Mouse (Mus musculus) kidney, postnatal 25 days (tissue): ENCODE measurements around the gene Polr1d.

Experiments used
- DNase-seq, 2 experiments: peaks; one replicate each; pipeline ENCODE4 v3.0.0; 2021; ENCODE audit warnings: mixed read lengths in 2 of 2

Polr1d gene

DNA sequence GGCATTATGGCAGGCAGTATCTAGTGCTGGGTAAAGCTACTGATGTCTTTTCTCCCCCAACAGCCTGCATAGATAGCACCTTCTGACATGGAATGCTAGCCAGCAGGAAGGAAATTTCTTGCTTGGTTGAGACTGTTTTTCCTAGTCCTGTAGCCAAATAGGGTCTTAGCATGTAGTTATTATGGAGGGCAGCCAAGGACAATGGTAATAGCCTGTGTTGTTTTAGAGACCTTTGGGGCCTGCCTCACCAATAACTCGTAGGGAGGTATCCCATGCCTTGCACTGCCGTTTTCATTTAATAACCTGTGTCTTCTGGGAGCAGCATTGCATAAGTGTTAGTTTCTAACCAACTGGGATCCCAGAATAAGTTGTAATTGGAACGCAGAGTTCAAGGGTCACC lies 13.0 kb downstream of the Polr1d start:
- no peak for DNase-seq

DNA sequence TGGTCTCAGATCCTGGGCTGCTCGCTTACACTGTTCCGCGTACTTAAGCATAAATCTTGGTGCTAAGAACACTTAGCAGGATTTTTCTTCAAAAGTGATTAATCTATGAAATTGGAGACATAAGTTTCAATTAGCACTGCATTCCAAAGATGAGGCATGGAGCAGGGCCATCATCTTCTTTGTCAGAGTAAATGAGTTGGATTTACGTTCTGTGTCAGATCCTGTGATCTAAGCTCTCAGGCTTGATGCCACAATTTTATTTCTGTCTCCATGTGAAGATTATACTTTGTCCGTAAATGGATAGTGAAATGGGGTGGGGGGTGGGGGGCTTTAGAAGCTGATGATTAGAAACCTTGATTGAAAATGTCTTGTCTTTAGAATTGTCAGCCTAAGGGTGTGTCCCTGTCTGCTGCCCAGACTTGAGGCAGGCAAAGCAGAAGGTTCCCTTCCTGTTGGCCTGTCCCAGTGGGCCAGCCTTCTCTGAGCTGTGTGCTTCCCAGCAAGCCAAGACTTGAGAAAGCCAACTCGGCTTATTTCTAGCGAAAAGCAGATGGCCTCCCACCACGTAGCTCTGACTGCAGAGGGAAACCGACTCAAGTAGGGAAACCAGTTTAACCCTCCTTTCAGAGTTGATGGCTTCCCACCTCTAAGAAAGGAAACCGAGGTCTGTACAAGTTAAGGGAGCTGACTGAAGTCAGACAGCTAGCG lies 13.6 kb downstream of the Polr1d start:
- DNase-seq: no peak

DNA sequence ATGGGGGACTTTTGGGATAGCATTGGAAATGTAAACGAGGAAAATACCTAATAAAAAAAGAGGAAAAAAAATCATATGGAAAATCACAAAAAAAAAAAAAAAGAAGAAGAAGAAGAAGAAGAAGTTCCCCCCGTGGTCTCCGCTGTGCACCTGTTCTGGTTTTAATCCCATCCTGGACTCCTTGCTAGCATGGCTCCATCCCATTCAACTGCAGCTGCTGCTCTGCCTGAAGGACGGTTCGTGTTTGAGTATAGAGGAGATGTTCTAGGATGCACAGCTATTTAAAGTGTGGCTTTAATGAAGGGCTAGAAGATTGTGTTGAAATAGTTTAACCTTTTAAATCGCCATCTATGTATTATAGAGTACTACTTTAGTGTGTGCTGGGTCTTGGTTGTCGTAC lies 15.6 kb downstream of the Polr1d start:
- no peak for DNase-seq

DNA sequence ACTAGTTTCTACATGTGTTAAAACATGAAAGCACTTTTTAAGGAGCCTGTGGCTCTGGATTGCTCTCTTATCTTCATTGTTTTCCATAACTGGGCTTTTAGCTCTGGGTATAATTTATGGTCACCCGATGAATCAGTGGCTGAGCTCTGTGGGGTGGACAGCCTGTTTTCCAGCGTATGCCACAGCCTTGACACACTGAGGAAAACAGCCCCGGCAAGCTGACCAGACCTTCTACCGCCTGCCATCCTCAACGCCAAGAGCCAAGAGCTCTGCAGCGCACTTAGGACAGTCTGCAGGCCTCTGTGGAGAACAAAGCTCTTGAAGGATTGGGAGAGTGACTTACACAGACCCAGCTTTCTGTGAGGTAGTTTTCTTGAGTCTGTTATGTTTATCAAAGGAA lies 17.4 kb downstream of the Polr1d start:
- DNase-seq: no peak

DNA sequence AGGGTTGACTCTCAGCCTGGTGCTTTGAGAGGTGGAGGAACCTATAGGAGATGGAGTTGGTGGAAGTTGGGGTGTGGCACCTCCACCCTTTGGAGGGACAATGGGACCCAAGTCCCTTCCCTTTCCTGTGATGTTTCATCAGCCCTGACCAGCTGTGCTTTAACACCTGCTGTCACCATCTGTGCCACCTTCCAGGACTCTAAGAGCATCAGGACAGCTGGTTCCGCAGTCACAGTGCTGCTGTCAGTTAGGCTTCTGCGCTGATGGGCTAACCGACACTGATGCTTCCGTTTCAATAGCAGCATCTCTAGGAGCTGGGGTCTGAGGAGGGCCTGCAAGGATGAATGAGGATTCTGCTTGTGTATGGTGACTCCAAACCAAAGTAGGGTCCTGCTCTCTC lies 19.7 kb downstream of the Polr1d start:
- DNase-seq: no peak

DNA sequence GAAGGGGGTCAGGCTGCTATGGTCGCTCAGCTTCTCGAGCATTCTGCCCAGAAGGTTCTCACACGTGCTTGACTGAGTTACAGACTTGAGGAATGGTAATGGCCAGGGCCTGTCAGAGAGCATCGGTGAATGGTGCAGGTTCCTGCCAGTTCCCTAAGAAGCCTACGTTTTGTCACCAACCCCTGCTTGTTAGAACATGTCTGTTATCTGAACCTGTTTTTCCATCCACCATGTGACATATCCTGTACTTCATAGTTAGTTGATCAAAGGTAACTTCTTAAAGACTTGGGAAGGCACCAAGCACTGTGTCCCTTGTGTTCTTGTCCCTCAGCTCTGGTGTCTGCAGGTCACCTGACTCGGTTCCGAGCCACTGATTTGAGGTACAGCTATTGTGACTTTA lies 21.8 kb downstream of the Polr1d start:
- no peak for DNase-seq

DNA sequence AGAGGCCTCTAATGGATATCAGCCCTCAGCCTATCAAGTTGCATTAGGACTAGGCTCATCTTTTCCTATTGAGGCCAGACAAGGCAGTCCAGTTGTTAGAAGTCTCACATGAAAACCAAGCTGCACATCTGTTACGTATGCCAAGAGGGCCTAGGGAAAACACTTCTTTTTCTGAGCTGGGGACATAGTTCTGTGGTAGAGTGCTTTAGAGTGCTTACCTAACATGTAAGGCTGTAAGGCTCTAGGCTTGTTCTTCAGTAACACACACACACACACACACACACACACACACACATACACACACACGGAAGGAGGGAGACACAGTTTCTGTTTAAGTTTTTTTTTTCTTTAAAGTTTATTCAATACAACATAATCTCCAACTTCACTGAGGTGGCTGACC lies 23.3 kb downstream of the Polr1d start:
- DNase-seq: no peak

DNA sequence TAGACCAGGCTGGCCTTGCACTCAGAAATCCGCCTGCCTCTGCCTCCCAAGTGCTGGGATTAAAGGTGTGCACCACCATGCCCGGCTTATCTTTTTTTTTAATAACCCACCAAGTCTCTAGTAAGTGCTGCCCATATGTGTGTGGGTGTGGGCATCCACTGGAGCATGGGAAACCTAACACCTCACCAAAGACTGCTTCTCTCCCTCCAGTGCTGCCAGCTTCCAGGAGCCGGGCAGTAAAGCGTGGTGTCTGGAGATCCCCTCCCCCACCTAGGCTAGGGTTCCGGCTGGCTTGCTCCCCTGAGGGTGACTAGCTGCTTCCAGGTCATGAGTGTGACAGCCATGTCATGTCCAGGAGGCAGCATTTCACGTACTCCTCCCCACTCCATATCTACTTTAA lies 25.4 kb downstream of the Polr1d start:
- DNase-seq: no peak

DNA sequence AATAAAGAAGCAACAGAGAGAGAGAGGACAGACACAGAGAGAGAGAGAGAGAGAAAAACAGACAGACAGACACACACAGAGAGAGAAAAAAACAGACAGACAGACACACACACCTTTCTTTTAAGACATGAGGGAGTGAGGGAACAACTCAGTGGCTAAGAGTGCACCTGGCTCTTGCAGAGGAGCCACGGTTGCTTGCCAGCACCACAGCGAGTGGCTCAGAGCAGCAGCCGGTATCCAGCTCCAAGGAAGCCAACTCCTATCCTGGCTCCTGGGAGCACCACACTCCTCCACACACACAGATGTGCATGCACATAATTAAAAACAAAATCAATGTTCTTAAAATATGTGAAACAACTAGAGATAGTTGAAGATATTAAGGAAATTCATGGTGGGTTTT lies 30.4 kb downstream of the Polr1d start:
- DNase-seq: no peak

DNA sequence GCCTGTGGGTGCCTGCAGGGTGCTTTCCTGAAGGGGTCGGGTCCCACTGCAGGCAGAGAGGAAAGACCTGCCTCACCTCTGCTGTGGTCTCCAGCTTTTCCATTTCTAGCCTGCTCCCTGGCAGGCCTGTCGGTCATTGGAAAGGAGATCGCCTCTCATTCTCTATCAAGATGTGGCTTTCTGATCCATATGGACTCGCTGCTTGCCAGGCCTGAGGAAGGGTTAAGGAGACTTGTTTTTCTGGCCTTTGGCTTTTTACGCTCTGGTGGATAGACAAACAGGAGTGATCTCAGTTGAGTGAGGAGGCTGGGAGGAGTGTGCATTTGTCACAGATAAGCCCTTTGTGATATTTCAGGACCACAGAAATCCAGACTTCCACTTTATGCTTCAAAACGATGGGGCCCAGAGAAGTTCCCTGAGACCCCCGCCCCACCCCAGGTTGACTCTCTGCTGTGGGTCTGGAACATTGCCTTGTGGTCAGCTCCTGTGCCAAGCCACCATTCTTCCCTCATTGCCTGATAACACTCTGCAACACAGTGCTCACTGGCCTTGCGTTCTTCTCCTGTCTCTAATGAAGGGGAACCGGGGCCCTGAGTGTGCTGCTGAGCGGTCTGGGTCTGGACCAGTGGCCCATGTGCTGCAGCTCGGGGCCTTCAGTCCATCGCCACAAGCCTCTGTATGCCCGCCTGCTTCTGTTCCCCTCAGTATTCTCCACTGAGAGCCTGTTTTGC lies 32.2 kb downstream of the Polr1d start:
- peak in 1 of 2 experiments; percentile 40 for DNase-seq

DNA sequence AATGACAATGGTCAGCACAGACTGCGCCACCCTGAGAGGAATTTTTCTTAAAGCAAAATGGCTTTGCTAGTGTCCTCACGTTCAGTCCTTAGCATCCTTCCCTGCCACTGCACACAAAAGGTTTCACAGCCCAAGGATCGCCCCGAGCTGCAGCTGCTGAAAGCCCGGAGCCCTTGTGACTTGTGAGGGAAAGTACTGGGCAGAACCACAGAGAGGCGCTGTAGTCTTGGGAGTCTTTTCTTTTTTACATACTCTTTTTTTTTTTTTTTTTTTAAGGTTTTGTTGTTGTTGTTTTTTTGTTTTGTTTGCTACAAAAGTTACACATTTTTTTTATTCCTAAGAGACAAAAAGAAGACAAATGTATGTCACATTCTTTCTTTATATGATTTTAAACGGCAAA lies 37.9 kb downstream of the Polr1d start:
- DNase-seq: no peak

DNA sequence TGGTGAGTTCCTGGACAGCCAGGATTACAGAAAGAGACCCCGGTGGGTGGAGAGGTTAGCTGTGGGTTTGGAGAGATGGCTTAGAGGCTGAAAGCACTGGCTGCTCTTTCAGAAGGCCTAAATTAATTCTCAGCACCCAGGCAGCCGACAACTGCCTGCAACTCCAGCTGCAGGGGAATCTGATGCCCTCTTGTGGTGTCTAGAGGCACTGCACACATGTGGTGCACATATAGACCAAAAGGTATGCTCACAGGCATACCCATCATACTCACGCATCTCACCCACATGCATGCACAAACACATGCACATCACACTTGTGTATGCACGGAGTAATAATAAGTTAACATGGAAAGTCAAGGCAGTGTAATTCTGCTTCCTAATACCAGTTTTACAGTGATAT lies 38.8 kb downstream of the Polr1d start:
- no peak for DNase-seq

DNA sequence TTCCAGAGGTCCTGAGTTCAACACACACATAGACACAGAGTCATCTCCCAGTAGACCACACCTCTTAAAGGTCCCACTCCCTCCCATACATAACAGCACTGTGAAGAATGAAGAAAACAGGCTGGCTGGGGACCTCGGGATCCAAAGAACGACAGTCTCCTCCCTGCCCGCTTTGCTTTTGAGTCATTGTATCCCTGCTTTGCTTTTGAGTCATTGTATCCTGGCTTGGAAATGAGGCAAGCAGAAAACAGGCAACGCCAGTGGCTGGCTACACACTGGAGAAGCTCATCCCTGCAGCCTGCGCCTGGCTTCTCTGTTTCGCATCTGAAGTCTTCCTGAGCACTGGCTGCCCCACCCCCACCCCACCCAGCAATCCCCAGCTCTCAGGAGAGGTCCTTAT lies 40.2 kb downstream of the Polr1d start:
- DNase-seq: no peak

DNA sequence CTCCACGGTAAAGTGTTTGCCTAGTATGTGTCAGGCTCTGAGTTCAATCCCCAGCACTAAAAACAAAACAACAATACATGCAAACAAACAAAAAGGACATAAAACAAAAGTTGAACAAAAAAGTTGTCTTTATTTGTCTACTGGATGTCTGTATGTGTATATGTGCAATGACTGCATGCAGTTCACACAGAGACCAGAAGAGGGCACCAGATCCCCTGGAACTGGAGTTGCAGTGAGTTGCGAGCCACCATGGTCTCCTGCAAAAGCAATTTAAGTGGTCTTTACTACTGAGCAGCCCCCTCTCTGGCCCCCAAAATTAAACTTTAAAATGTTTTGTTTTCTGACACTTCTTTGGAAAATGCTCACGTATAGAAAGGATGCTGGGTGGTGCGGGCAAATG lies 44.3 kb downstream of the Polr1d start:
- DNase-seq: no peak

DNA sequence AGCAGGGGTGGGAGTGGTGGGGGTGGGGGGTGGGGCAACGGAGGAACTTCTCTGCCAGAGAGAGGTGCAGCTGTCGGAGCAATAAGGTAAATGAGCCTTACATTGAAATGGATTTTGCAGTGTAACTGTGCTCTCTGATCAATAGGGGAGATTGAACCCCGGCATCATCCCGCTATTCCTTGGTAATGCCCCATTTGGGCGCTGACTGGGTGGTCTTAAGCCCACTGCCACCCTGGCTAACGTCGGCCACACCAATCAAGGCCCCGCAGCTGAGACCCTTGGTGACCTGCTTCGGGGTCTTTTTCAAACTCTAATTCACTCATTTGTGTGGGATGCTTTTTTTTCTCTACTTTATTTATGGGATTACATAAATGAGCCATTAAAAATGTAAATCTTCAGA lies 47.9 kb downstream of the Polr1d start:
- no peak for DNase-seq

DNA sequence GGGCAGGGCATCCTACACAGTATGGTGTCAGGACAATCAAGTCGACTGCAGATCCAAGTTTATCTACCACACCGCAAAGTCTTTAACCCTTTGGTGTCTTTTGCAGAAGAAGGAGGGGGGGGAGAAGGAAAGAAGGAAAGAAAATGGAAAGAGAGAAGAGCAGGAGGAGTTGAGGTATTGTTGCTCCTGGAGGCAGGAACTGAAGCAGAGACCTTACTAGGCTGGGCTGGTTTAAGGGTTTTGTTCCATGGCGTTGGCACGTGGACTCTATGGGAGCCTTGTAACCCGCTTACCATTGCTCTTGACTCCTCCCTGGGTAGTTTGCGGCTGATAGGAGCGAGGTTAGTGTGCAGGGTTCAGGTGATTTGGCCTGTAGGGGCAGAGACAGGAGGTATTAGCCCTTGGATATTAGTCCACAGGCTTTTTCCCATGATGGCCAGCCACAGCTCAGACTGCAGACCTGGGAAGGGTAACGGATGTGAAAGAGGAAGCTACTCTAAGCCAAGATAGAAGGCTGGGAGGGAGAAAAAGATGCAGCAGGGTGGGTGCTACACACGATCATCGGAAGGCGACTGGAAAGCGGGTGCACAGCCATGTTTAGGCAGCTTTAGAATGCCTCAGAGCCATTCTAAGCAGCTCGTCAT lies 48.8 kb downstream of the Polr1d start:
- no peak for DNase-seq

DNA sequence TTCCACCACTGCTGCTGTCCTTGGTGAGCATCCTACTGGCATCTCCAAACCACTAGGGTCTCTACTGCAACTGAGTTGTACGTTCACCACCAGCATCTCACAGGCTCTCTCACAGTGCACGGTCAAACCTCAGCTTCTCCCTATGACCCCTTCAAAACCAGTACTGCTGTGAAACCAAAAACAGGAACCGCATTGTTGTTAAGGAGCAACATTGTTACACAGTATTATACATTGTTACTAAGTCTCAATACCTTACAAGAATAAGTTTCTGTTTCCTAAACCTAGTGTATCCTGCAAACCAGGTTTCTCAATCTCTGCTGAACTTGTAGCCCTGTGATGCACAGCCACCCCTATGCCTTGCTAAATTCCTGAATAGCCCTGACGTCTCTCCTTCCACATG lies 51.0 kb downstream of the Polr1d start:
- no peak for DNase-seq

DNA sequence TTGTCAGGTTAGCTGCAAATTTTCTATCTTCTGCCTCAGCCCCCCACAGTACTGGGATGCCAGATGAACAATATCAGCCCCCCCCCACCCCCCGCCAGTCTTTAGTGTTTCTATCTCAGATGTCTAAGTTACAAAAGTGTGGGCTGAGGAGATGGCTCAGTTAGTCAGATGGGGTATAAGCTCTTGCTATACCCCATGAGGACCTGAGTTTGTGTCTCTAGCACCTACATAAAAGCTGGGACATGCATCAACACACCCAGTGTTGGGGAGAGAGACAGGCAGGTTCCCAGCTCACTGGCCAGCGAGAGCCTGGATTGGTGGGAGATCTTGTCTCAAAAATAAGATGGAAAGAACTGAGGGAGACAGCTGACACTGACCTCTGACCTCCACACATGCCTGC lies 52.6 kb downstream of the Polr1d start:
- no peak for DNase-seq

DNA sequence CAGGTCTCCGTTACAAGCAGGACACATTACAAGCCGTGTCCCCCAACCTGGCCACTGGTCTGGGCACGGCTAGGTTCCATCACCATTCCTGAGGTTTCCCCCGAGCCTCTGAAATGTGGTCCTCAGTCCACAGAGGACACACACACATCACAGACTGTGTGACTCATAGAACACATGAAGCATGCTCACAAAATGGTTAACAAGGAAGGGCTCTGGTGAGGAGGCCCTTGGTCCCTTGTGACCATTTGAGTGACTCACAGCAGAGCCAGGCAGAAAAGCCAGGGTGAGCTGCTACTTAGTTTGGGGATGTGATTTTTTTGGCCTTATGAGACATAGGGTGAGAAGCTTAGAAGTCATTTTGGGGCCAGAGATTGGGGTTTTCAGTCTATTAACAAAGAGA lies 55.1 kb downstream of the Polr1d start:
- no peak for DNase-seq

DNA sequence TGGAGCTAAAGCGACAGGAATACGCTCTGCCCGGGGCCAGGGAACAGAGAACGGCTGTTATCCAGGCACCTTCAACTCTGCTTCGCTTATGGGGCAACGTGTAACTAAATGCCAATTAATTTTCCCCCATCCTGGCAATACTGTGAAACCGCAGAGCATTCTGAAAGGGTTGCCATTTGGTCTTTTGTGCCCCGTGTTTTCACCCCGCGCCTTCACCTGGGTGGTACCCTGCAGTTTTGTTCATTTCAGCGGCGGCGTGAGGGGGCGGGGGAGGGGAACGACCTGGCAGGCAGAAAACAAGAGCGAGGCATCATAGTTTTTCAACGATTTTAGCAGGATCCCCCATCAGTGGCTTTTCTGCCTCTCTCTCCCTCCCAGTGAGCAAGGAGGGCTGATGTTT lies 56.8 kb downstream of the Polr1d start:
- DNase-seq: no peak

DNA sequence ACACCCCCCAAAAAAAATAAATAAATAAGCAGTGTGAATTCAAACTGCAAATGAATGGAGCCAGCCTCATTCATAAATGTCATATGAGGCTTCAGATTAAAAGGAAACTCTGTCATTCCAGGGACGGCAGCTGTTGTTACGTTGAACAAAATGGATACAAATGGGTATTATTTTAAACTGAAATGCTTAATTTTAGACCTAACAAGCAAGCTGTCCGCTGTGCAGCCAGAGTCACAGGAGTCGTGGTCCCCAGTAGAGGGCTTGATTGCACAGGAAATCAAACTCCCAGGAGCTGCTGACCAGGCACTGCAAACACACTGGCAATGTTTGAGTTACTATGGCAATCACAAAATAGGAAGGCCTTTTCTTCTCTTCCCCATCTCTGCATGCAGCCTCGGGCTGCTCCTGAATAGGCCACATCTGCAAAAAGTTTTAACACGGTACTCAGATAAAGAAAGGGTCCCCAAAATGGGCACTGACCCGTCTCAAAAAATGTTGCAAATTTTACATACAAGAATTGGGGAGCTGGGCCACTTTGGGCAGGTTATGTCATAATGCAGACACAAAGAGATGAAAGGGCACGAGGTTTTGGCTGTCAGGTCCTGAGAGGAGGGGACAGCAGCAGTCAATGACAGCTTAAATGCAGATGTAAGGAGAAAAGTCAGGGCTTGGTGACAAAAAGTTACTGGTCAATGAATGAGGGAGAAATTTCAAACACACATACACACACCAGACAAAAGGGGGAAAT lies 57.7 kb downstream of the Polr1d start:
- DNase-seq: no peak

DNA sequence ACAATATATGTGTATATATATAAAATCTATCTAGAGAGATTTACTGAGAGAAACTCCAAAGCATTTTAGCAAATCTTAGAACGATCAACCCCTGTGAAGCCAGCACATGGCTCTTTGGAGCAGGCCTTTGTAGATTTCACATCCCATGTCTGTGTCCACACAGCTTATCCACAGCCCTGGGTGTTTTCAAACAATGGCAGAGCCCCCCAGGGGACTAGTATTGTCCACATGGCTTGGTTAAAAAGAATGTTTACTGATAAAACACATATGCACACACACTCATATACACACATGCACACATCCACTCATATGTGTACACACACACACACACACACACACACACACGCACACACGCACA lies 58.2 kb downstream of the Polr1d start:
- no peak for DNase-seq

DNA sequence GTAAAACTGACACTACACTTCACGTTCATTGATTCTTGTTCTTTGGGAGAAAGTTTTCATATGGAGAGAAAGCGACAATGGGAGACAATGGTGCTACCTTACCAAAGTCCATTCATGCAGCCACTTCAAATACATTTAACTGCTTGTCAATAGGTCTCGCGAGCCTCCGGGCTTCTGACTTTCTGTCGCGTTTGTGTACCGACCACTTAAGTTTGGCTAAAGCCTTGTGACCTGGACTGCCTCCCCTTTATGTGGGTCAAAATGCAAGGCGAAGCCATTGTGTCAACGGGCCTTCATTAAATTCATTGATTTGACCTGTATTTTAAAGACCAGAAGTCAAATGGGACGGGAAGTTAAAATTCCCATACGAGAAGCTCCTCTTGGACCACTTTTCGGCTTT lies 59.1 kb downstream of the Polr1d start:
- DNase-seq: no peak

DNA sequence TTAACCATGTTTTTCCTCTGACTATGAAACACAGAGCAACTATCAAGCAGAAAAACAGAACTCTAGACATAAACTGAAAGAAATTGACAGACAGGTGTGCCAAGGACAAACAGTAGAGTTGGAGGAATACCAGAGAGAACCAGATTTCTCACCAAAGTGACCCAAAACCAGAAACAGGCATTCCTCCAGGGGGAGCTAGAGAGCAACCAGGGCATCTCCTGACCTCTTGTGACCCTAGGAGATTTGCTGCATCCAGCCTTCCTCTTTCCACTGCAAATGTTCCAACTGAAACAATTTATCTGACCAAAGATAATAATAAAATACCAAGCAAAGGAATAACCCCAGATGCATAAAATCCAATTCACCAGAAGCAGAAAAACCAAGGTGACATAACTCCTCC lies 70.5 kb downstream of the Polr1d start:
- no peak for DNase-seq
